Comparison of ENCODE assay signal across 24 mouse cellular contexts in the genomic region with DNA sequence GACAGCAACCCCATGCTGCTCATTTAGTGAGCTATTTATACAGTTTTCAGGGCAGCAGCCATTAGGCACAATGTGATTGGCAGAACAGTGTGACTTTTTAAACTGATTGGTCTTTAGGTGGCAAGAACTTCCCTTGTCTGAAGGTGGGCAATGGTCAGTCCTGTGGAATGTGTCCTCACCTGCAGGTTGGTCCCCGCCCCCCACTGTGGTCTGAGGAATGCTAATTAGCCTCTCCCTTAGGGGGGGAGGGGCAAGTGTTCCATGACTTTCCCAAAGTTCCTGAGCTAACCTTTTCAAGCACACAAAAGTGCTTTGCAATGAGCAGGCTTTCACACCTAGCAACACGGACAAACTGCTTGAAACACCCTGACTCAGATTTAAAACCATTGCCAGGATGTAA.
"Had no signal": no experiment of that assay in that cellular context is flagged by ENCODE, and none has a peak within 500 bp of the region (broad histone marks: within the 10 kb centered on the region; RNA-seq: fewer than 3 reads in every experiment).

No protein-coding gene starts in this region.

- ATAC-seq: hindbrain, postnatal 0 days; intestine, embryonic 16.5 days; liver, embryonic 12.5 days had no signal

- H3K9ac ChIP-seq: heart, embryonic 12.5 days; hindbrain, embryonic 13.5 days; hindbrain, embryonic 15.5 days; kidney, embryonic 15.5 days; limb, embryonic 13.5 days; limb, embryonic 15.5 days; liver, embryonic 12.5 days; liver, embryonic 14.5 days had no signal

- H3K4me2 ChIP-seq: heart, embryonic 12.5 days; hindbrain, embryonic 13.5 days; hindbrain, embryonic 15.5 days; kidney, embryonic 15.5 days; limb, embryonic 13.5 days; limb, embryonic 15.5 days; liver, embryonic 12.5 days had no signal

- H3K4me1 ChIP-seq: hindbrain, embryonic 13.5 days; hindbrain, embryonic 15.5 days; kidney, embryonic 15.5 days; limb, embryonic 13.5 days; limb, embryonic 15.5 days; liver, embryonic 12.5 days had no signal

- H3K27me3 ChIP-seq: heart, embryonic 12.5 days; hindbrain, embryonic 13.5 days; hindbrain, embryonic 15.5 days; kidney, embryonic 15.5 days; limb, embryonic 13.5 days; limb, embryonic 15.5 days; liver, embryonic 12.5 days had no signal

- H3K9me3 ChIP-seq: heart, embryonic 10.5 days; heart, embryonic 12.5 days; hindbrain, embryonic 13.5 days; hindbrain, embryonic 15.5 days; kidney, embryonic 15.5 days; limb, embryonic 13.5 days; limb, embryonic 15.5 days; liver, embryonic 12.5 days had no signal

- H3K27ac ChIP-seq: heart, embryonic 10.5 days; hindbrain, embryonic 13.5 days; hindbrain, embryonic 15.5 days; hindbrain, postnatal 0 days; kidney, embryonic 15.5 days; kidney, postnatal 0 days; limb, embryonic 13.5 days; limb, embryonic 15.5 days; liver, embryonic 12.5 days; liver, embryonic 14.5 days had no signal

- H3K36me3 ChIP-seq: heart, embryonic 10.5 days; heart, embryonic 12.5 days; hindbrain, embryonic 13.5 days; hindbrain, embryonic 15.5 days; kidney, embryonic 15.5 days; limb, embryonic 13.5 days; limb, embryonic 15.5 days; liver, embryonic 12.5 days had no signal

- DNase-seq: gastrocnemius, postnatal 14 days; gastrocnemius, postnatal 36 days; heart, adult 18-20 months; heart, postnatal 10 days; kidney, adult 11 months; kidney, adult 2 months; kidney, adult 9 months; kidney, postnatal 14 days; kidney, postnatal 36 days; layer of hippocampus, adult 9-11 months; layer of hippocampus, postnatal 36 days; left cerebral cortex, postnatal 4 days had no signal

- H3K4me3 ChIP-seq: heart, embryonic 10.5 days; heart, embryonic 12.5 days; hindbrain, embryonic 13.5 days; hindbrain, embryonic 15.5 days; kidney, embryonic 15.5 days; limb, embryonic 13.5 days; limb, embryonic 15.5 days; liver, embryonic 12.5 days had no signal
